ENCODE assay signal across 37 mouse cellular contexts in genomic region chr6:87479291-87479999, GRCm38 (mm10). TPM values are rescaled to one million over a fixed set of nuclear protein-coding genes. Genes with fewer than 3 reads are reported as not detected.
DNase-seq lines count a peak whose midpoint lies in the region; ATAC-seq and TF ChIP-seq lines count a peak whose summit lies in the region.
"Had no signal": no experiment of that assay in that cellular context is flagged by ENCODE, and none has a peak within 500 bp of the region (broad histone marks: within the 10 kb centered on the region; RNA-seq: fewer than 3 reads in every experiment).

No protein-coding gene starts in this region.

- no peaks in the 10 kb centered on the region for H3K27me3 ChIP-seq in liver, embryonic 16.5 days (ENCODE audit: control insufficient read depth, insufficient read depth, low read depth, low read length)
- H3K27me3 ChIP-seq in CH12.LX (replicated peaks) = no peaks in the 10 kb centered on the region
- peaks cover 5% of the 10 kb centered on the region; the same call in 1 of the 2 replicates for H3K27me3 ChIP-seq in intestine, embryonic 15.5 days (replicated peaks)
- H3K27me3 ChIP-seq: embryonic facial prominence, embryonic 15.5 days; hindbrain, embryonic 12.5 days; midbrain, embryonic 15.5 days; neural tube, embryonic 15.5 days had no signal

- H3K9ac ChIP-seq in liver, embryonic 16.5 days (ENCODE audit: low read depth, low read length) = no peak overlapping the region
- H3K9ac ChIP-seq in CH12.LX (ENCODE audit: insufficient read depth, low read depth) = no peak overlapping the region
- no peak overlapping the region for H3K9ac ChIP-seq in intestine, embryonic 15.5 days
- H3K9ac ChIP-seq: embryonic facial prominence, embryonic 15.5 days; heart, embryonic 15.5 days; hindbrain, embryonic 12.5 days; liver, embryonic 15.5 days; midbrain, embryonic 15.5 days; neural tube, embryonic 15.5 days had no signal

- peak; percentile 24; the same call in 1 of the 2 replicates for ATAC-seq in liver, embryonic 16.5 days (ENCODE audit: low read depth)
- ATAC-seq in intestine, embryonic 15.5 days = peak; percentile 81
- ATAC-seq: forebrain, embryonic 14.5 days; hindbrain, postnatal 0 days; midbrain, embryonic 15.5 days had no signal

- WGBS in liver, embryonic 16.5 days (ENCODE audit: insufficient replicate concordance) = 41% methylated on average over 5 of the region's 5 CpGs
- WGBS in intestine, embryonic 15.5 days = 31% methylated on average over 5 of the region's 5 CpGs

- DNase-seq in liver (no peak), CH12.LX (ENCODE audit: extremely low read depth) (peak; percentile 40)
- no peak for DNase-seq in layer of hippocampus, postnatal 36 days
- DNase-seq in adrenal gland, adult 8-10 months = no peak
- DNase-seq in gastrocnemius, adult 8-10 months (ENCODE audit: low spot score in 2 of 2) = no peak
- DNase-seq: adrenal gland, postnatal 14 days; cerebellum, adult 11 months; cerebellum, adult 9-10 months; cerebellum, postnatal 36 days; gastrocnemius, postnatal 25 days; heart, adult 11 months; kidney, adult 8-10 months; layer of hippocampus, adult 9-11 months; lung, postnatal 10 days; right cerebral cortex, postnatal 14 days; thymus, adult 2 months; thymus, postnatal 36 days had no signal

- no peak for TF ChIP-seq RAD21 in CH12.LX (IDR thresholded peaks at IDR 0.05; ENCODE audit: low read depth, low read length)

- TF ChIP-seq EP300 in CH12.LX (IDR thresholded peaks at IDR 0.05; ENCODE audit: low read length) = no peak

- TF ChIP-seq POLR2A in CH12.LX (IDR thresholded peaks at IDR 0.05; ENCODE audit: low read depth, low read length) = no peak

- H3K79me2 ChIP-seq in CH12.LX (replicated peaks; ENCODE audit: control insufficient read depth, extremely low read depth, insufficient read depth, poor library complexity, severe bottlenecking) = no peaks in the 10 kb centered on the region

- H3K4me1 ChIP-seq in liver, embryonic 16.5 days (ENCODE audit: control insufficient read depth, low read depth, low read length) = no peaks in the 10 kb centered on the region
- peaks cover 16 to 53% of the 10 kb centered on the region in 2 experiments for H3K4me1 ChIP-seq in CH12.LX (ENCODE audit: control insufficient read depth in 1 of 2, insufficient read depth in 2 of 2)
- no peaks in the 10 kb centered on the region for H3K4me1 ChIP-seq in intestine, embryonic 15.5 days (replicated peaks)
- H3K4me1 ChIP-seq: heart, embryonic 15.5 days; liver, embryonic 15.5 days; midbrain, embryonic 15.5 days had no signal

- no peak overlapping the region for H3K4me2 ChIP-seq in liver, embryonic 16.5 days (ENCODE audit: low read depth, low read length)
- no peak overlapping the region for H3K4me2 ChIP-seq in CH12.LX (ENCODE audit: insufficient read depth, low read depth, poor library complexity, severe bottlenecking)
- no peak overlapping the region for H3K4me2 ChIP-seq in intestine, embryonic 15.5 days (replicated peaks)
- H3K4me2 ChIP-seq: embryonic facial prominence, embryonic 15.5 days; heart, embryonic 15.5 days; hindbrain, embryonic 12.5 days; liver, embryonic 15.5 days; midbrain, embryonic 15.5 days; neural tube, embryonic 15.5 days had no signal

- in situ Hi-C loops in CH12.LX (cut with MboI; ENCODE audit: low pct_ligation_motif_present, low pct_unique_long_range_greater_than_20kb, low sequenced_read_pairs) = no loop called here

- H3K36me3 ChIP-seq in liver, embryonic 16.5 days (ENCODE audit: control insufficient read depth, insufficient read depth) = no peaks in the 10 kb centered on the region
- peaks cover 23 to 86% of the 10 kb centered on the region in 2 experiments for H3K36me3 ChIP-seq in CH12.LX (replicated peaks in 1 of 2; ENCODE audit: control insufficient read depth in 1 of 2, insufficient read depth in 1 of 2, low read length in 1 of 2)
- H3K36me3 ChIP-seq in intestine, embryonic 15.5 days = no peaks in the 10 kb centered on the region
- H3K36me3 ChIP-seq: embryonic facial prominence, embryonic 15.5 days; heart, embryonic 10.5 days; hindbrain, embryonic 12.5 days; liver, embryonic 15.5 days; midbrain, embryonic 10.5 days; midbrain, embryonic 15.5 days; neural tube, embryonic 15.5 days had no signal

- H3K4me3 ChIP-seq in liver, embryonic 16.5 days (ENCODE audit: low read depth, low read length) = no peak overlapping the region
- H3K4me3 ChIP-seq in CH12.LX (replicated peaks in 1 of 3; ENCODE audit: low read depth in 2 of 3, low read length in 2 of 3, poor library complexity in 1 of 3) = no peak overlapping the region
- H3K4me3 ChIP-seq in intestine, embryonic 15.5 days (replicated peaks) = no peak overlapping the region
- H3K4me3 ChIP-seq: embryonic facial prominence, embryonic 15.5 days; heart, embryonic 10.5 days; heart, embryonic 15.5 days; hindbrain, embryonic 12.5 days; liver, embryonic 15.5 days; midbrain, embryonic 10.5 days; midbrain, embryonic 15.5 days; neural tube, embryonic 15.5 days had no signal

- dilution Hi-C loops in CH12.LX (cut with MboI; ENCODE audit: extremely low pct_ligation_motif_present, extremely low pct_unique_long_range_greater_than_20kb, low sequenced_read_pairs) = no loop called here

- no peaks in the 10 kb centered on the region for H3K9me3 ChIP-seq in liver, embryonic 16.5 days (replicated peaks; ENCODE audit: control insufficient read depth, low read length)
- peaks cover 15% of the 10 kb centered on the region for H3K9me3 ChIP-seq in CH12.LX (replicated peaks; ENCODE audit: low read length)
- no peaks in the 10 kb centered on the region for H3K9me3 ChIP-seq in intestine, embryonic 15.5 days
- H3K9me3 ChIP-seq: embryonic facial prominence, embryonic 15.5 days; heart, embryonic 10.5 days; heart, embryonic 15.5 days; hindbrain, embryonic 12.5 days; liver, embryonic 15.5 days; midbrain, embryonic 10.5 days; midbrain, embryonic 15.5 days; neural tube, embryonic 15.5 days had no signal

- no peak overlapping the region for H3K27ac ChIP-seq in liver, embryonic 16.5 days (ENCODE audit: low read length)
- no peak overlapping the region for H3K27ac ChIP-seq in CH12.LX (ENCODE audit: insufficient read depth, low read depth)
- H3K27ac ChIP-seq in intestine, embryonic 15.5 days = no peak overlapping the region
- H3K27ac ChIP-seq: embryonic facial prominence, embryonic 15.5 days; heart, embryonic 10.5 days; heart, embryonic 15.5 days; hindbrain, embryonic 12.5 days; hindbrain, postnatal 0 days; kidney, postnatal 0 days; liver, embryonic 15.5 days; midbrain, embryonic 10.5 days; midbrain, embryonic 15.5 days; neural tube, embryonic 15.5 days had no signal

- TF ChIP-seq CTCF in CH12.LX (conservative IDR thresholded peaks at IDR 0.05 in 1 of 2, IDR thresholded peaks at IDR 0.05 in 1 of 2; ENCODE audit: low read depth in 2 of 2, low read length in 2 of 2) = no peak

TF ChIP-seq in CH12.LX, 34 proteins besides CTCF, POLR2A, EP300 and RAD21:
- TF ChIP-seq MAX (IDR thresholded peaks at IDR 0.05; ENCODE audit: low read length) (no peak), JUND (conservative IDR thresholded peaks at IDR 0.05; ENCODE audit: low read depth, low read length) (no peak)

RNA-seq across cellular contexts. Expression of gene Bmp10, which starts 50.7 kb away (rescaled TPM):
- polyA plus RNA-seq in liver, embryonic 16.5 days (2015; fragmentation: Nextera tagmentation; extraction: Ambion mirVana) = 0.15 TPM in 2 replicates
- total RNA-seq in CH12.LX (2012; rRNA removed) (not detected in 2 replicates), CH12.LX (2014; rRNA removed) (not detected in 2 replicates)
- not detected in 2 replicates for polyA plus RNA-seq in CH12.LX (2012; ENCODE audit: insufficient read length, low read depth)
- polyA plus RNA-seq in intestine, embryonic 15.5 days (2015; fragmentation: Nextera tagmentation; extraction: Ambion mirVana) = not detected in 2 replicates
- total RNA-seq in layer of hippocampus, postnatal 36 days (2021) = not detected
- not detected for total RNA-seq in adrenal gland, adult 8-10 months (2022)
- total RNA-seq in gastrocnemius, adult 8-10 months (2022) = not detected
- total RNA-seq: ES-E14; gastrocnemius, postnatal 25 days; left cerebral cortex, adult 18-20 months; left cerebral cortex, postnatal 14 days had no signal
- polyA plus RNA-seq: embryonic facial prominence, embryonic 15.5 days; forebrain, embryonic 14.5 days; hindbrain, embryonic 12.5 days; hindbrain, postnatal 0 days; kidney, postnatal 0 days; large intestine, adult 2 months; limb, embryonic 11.5 days; midbrain, embryonic 10.5 days; midbrain, embryonic 15.5 days; neural tube, embryonic 15.5 days; small intestine, adult 2 months; stomach, embryonic 14.5 days had no signal

RNA-seq across cellular contexts. Expression of gene Arhgap25, which starts 53.6 kb away (rescaled TPM):
- polyA plus RNA-seq in liver, embryonic 16.5 days (2015; fragmentation: Nextera tagmentation; extraction: Ambion mirVana) = 4.7 and 5.1 TPM in 2 replicates
- total RNA-seq in CH12.LX (2012; rRNA removed) (9.3 and 11.7 TPM in 2 replicates), CH12.LX (2014; rRNA removed) (11.2 and 12.5 TPM in 2 replicates)
- 16.5 TPM in 2 replicates for polyA plus RNA-seq in CH12.LX (2012; ENCODE audit: insufficient read length, low read depth)
- 3.4 TPM in 2 replicates for polyA plus RNA-seq in intestine, embryonic 15.5 days (2015; fragmentation: Nextera tagmentation; extraction: Ambion mirVana)
- 1 to 10 TPM; 2.7 to 2.9 TPM for total RNA-seq in layer of hippocampus, postnatal 36 days (2021)
- total RNA-seq in adrenal gland, adult 8-10 months (2022) = 1 to 10 TPM; 2.6 to 7.4 (median 5.1) TPM
- total RNA-seq in gastrocnemius, adult 8-10 months (2022) = under 1 TPM; 0.77 to 0.99 (median 0.78) TPM
